Mouse (Mus musculus): ENCODE results near the gene Myzap.

DNA sequence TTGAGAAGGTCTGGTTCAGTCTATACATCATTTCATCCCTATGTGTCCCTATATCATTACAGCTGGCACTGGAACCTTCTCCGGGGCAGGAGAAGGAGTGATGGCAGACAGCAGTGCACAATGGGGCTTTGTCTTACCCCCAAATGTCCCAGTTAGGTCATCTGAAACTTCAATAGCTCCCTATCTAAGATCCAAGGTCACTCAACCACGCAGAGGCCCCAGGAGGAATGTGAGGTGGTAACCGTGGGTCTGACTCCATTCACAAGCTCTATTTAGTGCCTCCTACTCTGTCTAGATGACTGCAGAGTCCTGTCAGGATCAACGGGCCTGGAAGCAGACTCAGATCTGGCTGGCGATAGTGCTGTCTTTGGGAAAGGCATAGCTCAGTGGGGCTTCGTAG, 36.8 kb upstream of the Myzap start:
- TF ChIP-seq CTCF (IDR thresholded peaks at IDR 0.05; ENCODE audit: control insufficient read depth, insufficient read depth, insufficient replicate concordance, low read depth, low read length) (no peak), POLR2A (IDR thresholded peaks at IDR 0.05; ENCODE audit: control insufficient read depth, low read depth, low read length) (no peak)

Data from testis, adult 2 months (tissue).